Mouse (Mus musculus) stomach, embryonic 16.5 days (tissue): ENCODE measurements at regions not wholly inside any gene's neighbourhood (a gene's known extent, or its start where the extent isn't known, plus 50 kb on each side); places are given as distances from the start of the nearest gene placed in this dataset.

ENCODE experiments used
- ATAC-seq: fragments of 200-750 bp; cut with Nextera tagmentation; 2 replicates; pipeline ENCODE4 v1.8.0; 2017; ENCODE audit warnings: moderate number of reproducible peaks, moderate TSS enrichment; ENCODE audit not compliant: insufficient read depth, low FRiP score
- H3K27ac ChIP-seq: fragments of 300-500 bp; sonication (generic); 2 replicates; pipeline ENCODE4 v1.5.1; 2014; ENCODE audit warnings: low read length
- H3K27me3 ChIP-seq: fragments of 300-500 bp; sonication (generic); 2 replicates; pipeline ENCODE4 v1.6.1; 2014; ENCODE audit warnings: low read length, control low read depth, mixed read lengths; ENCODE audit not compliant: control insufficient read depth, insufficient read depth
- H3K36me3 ChIP-seq: fragments of 300-500 bp; sonication (generic); 2 replicates; pipeline ENCODE4 v1.6.1; 2014; ENCODE audit warnings: low read length; ENCODE audit not compliant: control insufficient read depth, insufficient read depth
- H3K4me1 ChIP-seq: fragments of 300-500 bp; sonication (generic); 2 replicates; pipeline ENCODE4 v1.6.1; 2014; ENCODE audit warnings: low read length, control low read depth, mixed read lengths; ENCODE audit not compliant: control insufficient read depth, insufficient read depth
- H3K4me2 ChIP-seq: fragments of 300-500 bp; sonication (generic); 2 replicates; pipeline ENCODE4 v1.6.1; 2014; ENCODE audit warnings: low read depth, low read length, mixed read lengths
- H3K4me3 ChIP-seq: fragments of 300-500 bp; sonication (generic); replicated peaks from 2 replicates; pipeline ENCODE4 v1.5.1; 2014; ENCODE audit warnings: mild to moderate bottlenecking, low read length
- H3K9ac ChIP-seq: fragments of 300-500 bp; sonication (generic); 2 replicates; pipeline ENCODE4 v1.6.1; 2014; ENCODE audit warnings: low read length
- H3K9me3 ChIP-seq: fragments of 300-500 bp; sonication (generic); replicated peaks from 2 replicates; pipeline ENCODE4 v1.6.1; 2016; ENCODE audit warnings: low read length, control low read depth; ENCODE audit not compliant: control insufficient read depth
- WGBS: fragments of 180-500 bp; shearing (Covaris S2); extraction: QIAGEN DNeasy Blood & Tissue Kit; methylation state at CpG from one replicate; pipeline ENCODE4 v1.1.7; 2014; 5-methylcytosine and 5-hydroxymethylcytosine counted together

- Histone ChIP-seq H3K36me3 (no peaks in the 10 kb centered on the region), H3K9me3 (no peaks in the 10 kb centered on the region), H3K27me3 (no peaks in the 10 kb centered on the region), H3K4me1 (peaks cover 9% of the 10 kb centered on the region), H3K9ac (no peak overlapping the region), H3K4me3 (no peak overlapping the region), H3K27ac (no peak overlapping the region), H3K4me2 (no peak overlapping the region)
- 51% methylated on average over 12 of the region's 12 CpGs for WGBS
- ATAC-seq: peak; percentile 64
Observed at GRCm38 (mm10) chr3:51092079-51093028, 131.9 kb upstream of the Noct start.

- Histone ChIP-seq H3K9ac (no peak overlapping the region), H3K4me2 (peak overlapping the region; percentile 27; the same call in 1 of the 2 replicates), H3K27me3 (no peaks in the 10 kb centered on the region), H3K27ac (no peak overlapping the region), H3K4me3 (peak overlapping the region; percentile 5; the same call in 1 of the 2 replicates), H3K36me3 (no peaks in the 10 kb centered on the region), H3K4me1 (peaks cover 9% of the 10 kb centered on the region), H3K9me3 (no peaks in the 10 kb centered on the region)
- WGBS: 24% methylated on average over 14 of the region's 14 CpGs
- ATAC-seq: no peak
Observed at GRCm38 (mm10) chr3:51095847-51096447, 128.3 kb upstream of the Noct start.

- Histone ChIP-seq H3K9ac (no peak overlapping the region), H3K36me3 (no peaks in the 10 kb centered on the region), H3K4me2 (peak overlapping the region; percentile 27; the same call in 1 of the 2 replicates), H3K27me3 (no peaks in the 10 kb centered on the region), H3K4me3 (no peak overlapping the region), H3K9me3 (no peaks in the 10 kb centered on the region), H3K27ac (no peak overlapping the region), H3K4me1 (peaks cover 9% of the 10 kb centered on the region)
- no peak for ATAC-seq
- 30% methylated on average over 6 of the region's 6 CpGs for WGBS
Observed at GRCm38 (mm10) chr3:51096545-51096944, 127.7 kb upstream of the Noct start.

- Histone ChIP-seq H3K27me3 (no peaks in the 10 kb centered on the region), H3K27ac (no peak overlapping the region), H3K4me3 (no peak overlapping the region), H3K9ac (no peak overlapping the region), H3K4me1 (peaks cover 7% of the 10 kb centered on the region), H3K9me3 (no peaks in the 10 kb centered on the region), H3K4me2 (no peak overlapping the region), H3K36me3 (no peaks in the 10 kb centered on the region)
- 70% methylated on average over 10 of the region's 10 CpGs for WGBS
- ATAC-seq: no peak
Observed at GRCm38 (mm10) chr3:51097362-51097761, 126.9 kb upstream of the Noct start.

GRCm38 (mm10) chr3:51099966-51100365, 124.3 kb upstream of the Noct start:
- Histone ChIP-seq H3K4me3 (no peak overlapping the region), H3K4me1 (peaks cover 5% of the 10 kb centered on the region; the same call in 1 of the 2 replicates), H3K4me2 (no peak overlapping the region), H3K36me3 (no peaks in the 10 kb centered on the region), H3K27ac (no peak overlapping the region), H3K9ac (no peak overlapping the region), H3K9me3 (no peaks in the 10 kb centered on the region), H3K27me3 (no peaks in the 10 kb centered on the region)
- WGBS: 69% methylated on average over 7 of the region's 7 CpGs
- ATAC-seq: no peak

GRCm38 (mm10) chr3:51108639-51109202, 115.5 kb upstream of the Noct start:
- Histone ChIP-seq H3K4me1 (no peaks in the 10 kb centered on the region), H3K36me3 (no peaks in the 10 kb centered on the region), H3K4me2 (no peak overlapping the region), H3K4me3 (no peak overlapping the region), H3K9me3 (no peaks in the 10 kb centered on the region), H3K9ac (no peak overlapping the region), H3K27ac (no peak overlapping the region), H3K27me3 (no peaks in the 10 kb centered on the region)
- ATAC-seq: no peak
- WGBS: 49% methylated on average over 12 of the region's 12 CpGs

GRCm38 (mm10) chr3:51111241-51111640, 113.0 kb upstream of the Noct start:
- no peaks in the 10 kb centered on the region for H3K4me1 ChIP-seq
- no peak overlapping the region for H3K9ac ChIP-seq
- H3K4me3 ChIP-seq: no peak overlapping the region
- 94% methylated on average over 11 of the region's 11 CpGs for WGBS
- no peak for ATAC-seq
- no peaks in the 10 kb centered on the region for H3K9me3 ChIP-seq
- no peak overlapping the region for H3K4me2 ChIP-seq
- H3K36me3 ChIP-seq: no peaks in the 10 kb centered on the region
- no peaks in the 10 kb centered on the region for H3K27me3 ChIP-seq
- no peak overlapping the region for H3K27ac ChIP-seq

- Histone ChIP-seq H3K4me1 (no peaks in the 10 kb centered on the region), H3K27me3 (no peaks in the 10 kb centered on the region), H3K27ac (no peak overlapping the region), H3K4me3 (no peak overlapping the region), H3K9me3 (no peaks in the 10 kb centered on the region), H3K36me3 (no peaks in the 10 kb centered on the region), H3K4me2 (no peak overlapping the region), H3K9ac (no peak overlapping the region)
- WGBS: 82% methylated on average over 3 of the region's 3 CpGs
- ATAC-seq: no peak
Observed at GRCm38 (mm10) chr3:51112351-51112750, 111.9 kb upstream of the Noct start.

- no peak overlapping the region for H3K4me3 ChIP-seq
- no peak overlapping the region for H3K27ac ChIP-seq
- ATAC-seq: no peak
- no peak overlapping the region for H3K4me2 ChIP-seq
- H3K27me3 ChIP-seq: no peaks in the 10 kb centered on the region
- no peaks in the 10 kb centered on the region for H3K4me1 ChIP-seq
- WGBS: 82% methylated on average over 2 of the region's 2 CpGs
- no peaks in the 10 kb centered on the region for H3K36me3 ChIP-seq
- no peak overlapping the region for H3K9ac ChIP-seq
- H3K9me3 ChIP-seq: no peaks in the 10 kb centered on the region
Observed at GRCm38 (mm10) chr3:51115921-51116320, 108.3 kb upstream of the Noct start.
